Mouse (Mus musculus) gonadal fat pad, adult 2 months (tissue): ENCODE measurements around the gene Ing1. TPM values are rescaled to one million over a fixed set of nuclear protein-coding genes. Genes with fewer than 3 reads are reported as not detected.

Experiments used
- DNase-seq: peaks from one replicate; pipeline ENCODE4 v3.0.0-alpha.2; 2012; ENCODE audit warnings: low read depth
- polyA plus RNA-seq: library from polyadenylated mRNA; depleted of rRNA; stranded (reverse); fragments of >200 nt; gene quantifications from 2 replicates; pipeline ENCODE4 v1.2.3, GENCODE M21; 2012; rRNA removed

Ing1 gene
- 16.2 and 21.7 TPM in 2 replicates for polyA plus RNA-seq

DNA sequence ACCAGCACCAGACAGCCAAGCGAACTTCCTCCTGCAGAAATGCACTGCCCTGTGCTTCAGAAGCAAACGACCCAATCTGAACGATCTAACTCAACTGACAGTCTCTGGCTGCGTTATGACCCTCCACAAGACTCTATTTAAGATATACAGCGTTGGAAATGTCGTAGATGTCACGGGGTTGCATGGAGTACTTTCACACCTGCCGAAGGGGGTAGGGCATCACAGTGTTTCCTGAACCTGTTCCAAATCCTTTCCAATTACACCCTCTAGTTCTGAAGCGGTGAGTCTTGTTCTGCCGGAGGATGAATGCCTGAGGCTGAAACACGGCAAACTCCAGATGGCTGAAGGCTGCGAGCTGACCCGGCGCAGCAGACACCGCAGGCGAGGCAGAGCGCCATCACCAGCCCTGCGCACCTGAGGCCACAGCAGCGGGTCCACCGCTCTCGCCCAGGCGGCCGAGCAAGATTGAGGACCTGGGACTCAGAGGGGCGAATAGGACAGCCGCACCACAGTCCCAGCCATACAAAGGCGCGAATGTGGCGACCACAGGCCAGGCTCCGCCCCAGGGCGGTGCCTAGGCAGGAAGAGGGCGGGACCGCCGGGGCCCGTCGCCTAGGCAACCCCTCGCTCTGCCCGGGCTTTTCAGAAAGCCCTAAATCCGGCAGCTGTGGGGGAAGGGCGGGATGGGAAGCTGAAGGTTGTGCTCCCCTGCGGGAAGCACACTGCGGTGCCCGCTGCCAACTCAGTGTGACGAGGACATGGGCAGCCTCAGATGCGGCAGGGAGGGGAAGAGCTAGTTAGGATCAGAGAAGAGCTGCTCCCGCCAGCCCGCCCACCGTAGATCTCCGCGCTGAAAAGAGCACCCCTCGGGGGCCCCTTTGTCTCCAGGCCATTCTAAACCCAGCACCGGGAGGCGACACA is at the start of gene Ing1:
Ing1 (plus strand) TSS at position 773 of the 921 bp plus-strand sequence.
- DNase-seq: no peak

DNA sequence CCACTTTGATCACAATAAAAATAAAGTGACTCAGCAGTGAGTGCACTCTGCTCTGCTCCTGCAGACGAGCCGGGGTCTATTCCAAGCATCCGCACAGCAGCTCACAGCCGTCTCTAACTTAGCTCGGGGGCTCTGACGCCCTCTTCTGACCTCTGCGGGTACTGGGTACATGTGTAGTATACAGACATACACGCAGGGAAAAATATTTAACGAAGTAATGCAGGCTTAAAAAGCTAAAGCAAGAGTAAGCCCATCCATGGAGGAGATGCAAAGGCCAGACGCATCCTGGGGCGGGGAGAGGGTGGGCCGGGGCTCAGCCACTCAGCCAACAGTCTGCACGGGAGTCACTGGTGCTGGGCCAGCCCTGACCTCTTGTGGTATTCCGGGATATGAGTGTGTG is 49.3 kb upstream of the Ing1 start:
- no peak for DNase-seq

DNA sequence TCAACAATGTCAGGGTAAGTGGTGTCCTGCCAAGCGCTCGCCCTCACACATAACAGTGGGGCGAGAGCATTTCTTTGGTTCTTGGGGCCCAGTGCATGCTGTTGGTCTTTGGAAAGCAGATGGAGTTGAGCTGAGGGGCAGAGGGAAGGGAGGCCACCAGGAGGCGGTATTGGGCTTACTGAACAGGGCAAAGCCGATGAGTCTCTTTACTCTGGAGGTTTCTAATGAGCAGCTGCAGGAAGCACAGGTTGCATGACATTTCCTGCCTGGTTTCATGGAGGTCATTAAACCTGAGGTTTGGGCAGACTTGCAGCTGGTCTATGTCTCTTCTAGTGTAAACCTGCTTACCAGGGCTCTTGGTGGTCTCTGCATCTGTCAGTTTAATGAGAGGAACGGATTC is 48.6 kb upstream of the Ing1 start:
- no peak for DNase-seq

DNA sequence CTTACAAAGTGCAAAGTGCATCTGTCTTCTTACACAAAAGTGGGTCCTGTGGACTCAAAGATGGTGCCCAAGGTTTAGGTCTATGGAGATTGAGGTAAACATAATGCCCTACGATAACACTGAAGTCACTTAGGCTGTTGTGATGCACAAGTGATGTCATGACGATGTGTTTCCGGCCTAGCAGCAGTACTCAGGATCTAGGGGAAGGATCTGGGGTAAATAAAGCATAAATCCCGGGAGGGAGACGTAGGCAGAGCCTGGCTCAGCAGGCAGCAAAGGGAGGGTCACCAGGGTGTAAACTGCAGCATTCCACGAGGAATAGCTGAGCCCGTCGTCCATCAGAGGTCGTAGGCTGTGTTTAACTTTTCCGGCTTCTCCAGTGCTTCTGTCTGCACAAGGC is 46.5 kb upstream of the Ing1 start:
- no peak for DNase-seq

DNA sequence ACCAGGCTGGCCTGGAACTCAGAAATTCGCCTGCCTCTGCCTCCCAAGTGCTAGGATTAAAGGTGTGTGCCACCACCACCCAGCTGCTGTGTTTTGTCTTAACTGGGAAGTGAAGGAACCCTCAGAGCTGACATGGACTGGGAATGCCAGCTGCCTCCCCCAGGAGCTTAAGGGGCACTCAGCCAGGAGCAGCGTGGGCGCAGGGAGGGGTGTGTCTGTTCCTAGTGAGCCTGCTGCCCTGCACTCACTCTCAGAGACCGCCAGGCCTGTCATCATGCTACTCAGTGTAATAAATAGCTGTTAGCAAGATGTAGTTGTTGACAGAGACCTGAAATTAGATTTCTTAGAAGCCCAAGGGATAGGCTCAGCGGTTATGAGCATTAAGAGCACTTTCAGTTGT is 44.4 kb upstream of the Ing1 start:
- no peak for DNase-seq

DNA sequence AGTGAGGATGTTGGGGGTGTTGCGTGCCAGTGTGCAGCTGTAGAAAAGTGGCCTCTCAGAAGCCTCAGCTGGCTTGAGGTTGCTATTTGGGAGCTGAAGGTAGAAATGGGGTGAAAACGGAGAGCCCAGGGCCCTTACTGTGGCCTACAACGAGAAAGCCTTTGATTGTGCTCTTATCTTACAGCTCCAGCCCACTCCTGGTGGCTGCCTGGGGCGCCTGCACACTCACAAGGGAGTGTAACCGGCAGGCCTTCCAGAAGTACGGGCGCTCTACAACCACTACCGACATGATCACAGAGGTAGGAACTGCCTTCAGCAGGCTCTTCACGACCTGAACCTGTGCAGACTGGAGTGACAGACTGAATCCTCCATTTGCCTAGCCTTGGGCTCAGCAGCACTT is 42.7 kb upstream of the Ing1 start:
- DNase-seq: no peak

DNA sequence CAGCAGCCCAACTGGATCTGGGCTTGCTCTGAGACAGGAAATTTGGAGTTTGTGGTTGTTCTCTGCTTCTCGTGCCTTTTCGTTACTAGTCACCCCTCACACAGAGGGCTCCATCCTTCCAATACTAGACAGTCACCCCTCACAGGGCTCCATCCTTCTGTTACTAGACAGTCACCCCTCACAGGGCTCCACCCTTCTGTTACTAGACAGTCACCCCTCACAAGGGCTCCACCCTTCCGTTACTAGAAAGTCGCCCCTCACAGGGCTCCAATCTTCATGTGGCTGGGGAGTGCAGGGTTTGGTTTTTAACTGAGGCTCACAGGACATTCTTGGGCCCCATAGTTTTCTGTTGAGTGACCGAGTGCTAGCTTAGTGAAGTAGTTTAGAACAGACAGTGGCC is 42.1 kb upstream of the Ing1 start:
- no peak for DNase-seq

DNA sequence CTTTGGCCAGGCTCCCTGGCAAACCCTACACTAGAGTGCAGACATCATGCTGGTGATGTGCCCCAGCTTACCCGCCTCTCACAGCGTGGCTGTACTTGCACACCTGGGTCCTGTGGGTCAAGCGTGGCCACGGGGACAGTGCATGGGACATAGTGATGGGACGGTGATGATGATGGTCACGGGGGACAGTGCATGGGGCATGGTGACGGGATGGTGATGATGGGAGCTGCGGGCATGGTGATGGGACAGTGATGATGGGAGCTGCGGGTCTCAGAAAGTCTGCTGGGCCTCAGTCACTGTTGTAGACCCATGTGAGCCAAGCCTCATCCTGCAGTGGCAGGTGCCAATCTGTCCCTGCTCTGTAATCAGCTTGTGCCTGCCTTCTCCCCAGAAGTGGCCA is 39.1 kb upstream of the Ing1 start:
- no peak for DNase-seq

DNA sequence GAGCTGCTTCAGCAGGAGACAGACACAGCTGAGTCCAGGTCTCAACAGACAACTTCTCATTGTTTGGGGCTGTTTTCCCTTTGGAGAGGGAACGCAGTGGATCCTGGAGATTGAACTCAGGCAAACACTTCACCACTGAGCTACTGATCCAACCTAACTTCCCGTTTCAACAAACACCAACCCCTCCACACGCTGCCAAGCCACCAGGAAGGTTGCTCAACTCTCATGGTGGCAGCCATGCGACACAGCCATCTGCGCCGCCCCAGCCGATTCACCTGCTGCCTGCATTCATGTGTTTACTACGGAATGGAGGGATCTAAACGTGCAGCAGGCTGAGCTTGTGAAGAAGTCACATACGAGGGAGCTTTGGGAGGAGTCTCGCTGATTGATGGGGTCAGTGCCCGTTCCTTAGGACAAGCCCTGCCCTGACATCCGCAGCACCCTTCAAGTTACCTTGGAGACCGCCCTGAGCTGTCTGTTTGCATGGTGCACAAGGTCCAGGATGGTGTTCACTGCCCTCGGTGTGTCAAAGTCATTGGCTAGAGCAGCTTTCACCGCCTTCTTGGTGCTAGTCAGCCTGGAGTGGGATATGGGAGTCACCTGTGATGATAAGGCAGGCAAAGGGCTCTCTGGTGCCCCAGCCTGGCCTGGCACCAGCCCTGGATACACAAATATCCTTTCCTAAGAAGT is 37.9 kb upstream of the Ing1 start:
- DNase-seq: no peak

DNA sequence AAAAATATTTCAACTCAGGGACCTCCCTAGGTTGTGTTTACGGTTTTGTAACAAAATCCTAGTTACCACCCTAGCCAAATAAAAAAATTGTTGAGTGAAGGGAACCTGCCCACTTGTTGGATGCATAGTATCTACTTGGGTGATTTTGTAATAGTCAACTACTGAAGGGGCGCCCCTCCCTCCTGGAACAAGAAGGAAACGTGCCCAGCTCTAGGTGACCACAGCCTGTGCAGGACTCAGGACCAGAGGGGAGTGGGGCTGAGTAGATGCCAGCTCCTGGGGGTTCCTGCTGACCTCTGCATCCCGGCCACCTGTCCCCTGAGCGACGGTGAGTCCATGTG is 37.3 kb upstream of the Ing1 start:
- DNase-seq: no peak

DNA sequence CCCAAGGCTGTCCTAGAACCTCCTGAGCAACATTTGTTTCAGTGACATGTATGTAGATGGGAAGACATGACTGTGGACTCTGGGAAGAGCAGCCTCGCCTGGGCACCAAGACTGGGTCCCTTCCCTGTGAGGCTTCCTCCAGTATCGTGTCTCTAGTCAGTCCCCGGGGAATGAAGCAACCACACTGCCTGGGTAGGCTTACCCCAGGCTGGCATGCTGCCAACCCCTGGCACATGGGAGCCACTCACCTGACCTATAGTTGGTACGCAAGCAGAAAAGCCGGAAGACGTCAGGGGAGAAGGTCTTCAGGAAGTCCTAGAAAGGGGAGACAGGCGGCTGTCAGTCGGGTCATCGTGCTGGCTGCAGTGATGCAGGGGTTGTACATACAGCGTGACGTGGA is 36.7 kb upstream of the Ing1 start:
- DNase-seq: no peak

DNA sequence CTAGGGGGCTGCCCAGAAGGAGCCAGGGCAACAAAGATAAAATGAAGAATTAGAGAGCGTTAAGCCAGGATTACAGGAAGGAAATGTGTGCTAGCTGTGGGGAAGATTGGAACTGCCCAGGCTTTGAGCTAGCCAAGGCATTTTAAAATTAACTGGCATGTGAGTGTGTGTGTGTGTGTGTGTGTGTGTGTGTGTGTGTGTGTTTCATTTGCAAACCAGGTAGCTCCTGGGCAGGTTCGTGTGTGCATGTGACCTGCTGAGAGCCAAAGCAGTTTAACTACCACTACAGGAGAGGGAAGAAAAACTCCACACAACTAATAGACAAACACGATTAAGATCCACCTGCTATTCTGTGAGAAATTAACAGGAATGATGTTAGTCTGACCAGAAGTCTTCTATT is 32.0 kb upstream of the Ing1 start:
- DNase-seq: no peak

DNA sequence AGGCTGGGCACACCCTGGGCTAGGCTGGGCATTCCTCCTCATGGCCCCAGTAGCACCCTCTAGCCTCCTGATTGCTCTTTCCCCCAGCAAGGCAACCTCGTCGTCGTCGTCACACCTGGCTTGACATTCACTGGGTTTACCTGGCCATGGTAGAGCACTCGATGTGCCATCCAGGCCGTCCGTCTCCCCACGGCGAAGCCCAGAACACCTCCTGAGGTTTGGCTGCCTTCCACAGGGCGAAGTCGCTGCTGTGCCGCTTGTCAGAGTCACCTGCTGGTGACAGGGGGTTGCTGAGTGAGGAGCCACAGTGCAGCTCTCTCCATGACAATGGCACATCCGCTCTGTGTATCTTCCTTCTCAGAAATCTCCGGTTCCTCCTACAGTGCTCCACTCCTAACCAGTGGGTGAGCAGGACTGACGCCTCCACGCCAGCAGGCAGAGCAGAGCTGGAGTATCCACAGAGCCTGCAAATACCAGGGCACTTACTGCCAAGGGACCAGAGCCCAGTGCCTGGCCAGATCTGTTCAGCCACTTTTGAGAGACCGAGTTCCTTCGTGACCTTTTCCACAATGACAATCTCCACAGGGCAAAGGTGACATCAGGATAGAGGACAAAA is 25.1 kb upstream of the Ing1 start:
- no peak for DNase-seq

DNA sequence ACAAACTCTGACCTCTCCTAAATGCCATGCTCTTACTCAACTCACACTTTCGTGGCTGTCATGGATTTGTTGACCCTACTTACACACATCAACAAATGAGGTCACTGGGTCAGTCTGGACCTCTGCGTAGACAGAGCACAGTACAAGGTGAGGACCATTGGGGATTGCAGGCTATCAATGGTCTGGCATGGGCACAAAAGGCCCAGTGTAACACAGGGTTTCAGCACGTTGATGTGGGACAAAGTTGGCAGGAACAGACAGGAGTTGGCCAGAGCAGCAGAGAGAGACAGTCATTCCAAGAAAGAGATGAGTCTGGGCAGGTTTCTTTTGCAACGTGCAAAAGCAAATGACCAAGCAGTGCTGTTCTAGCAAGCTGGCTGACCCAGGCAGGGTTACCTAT is 24.5 kb upstream of the Ing1 start:
- DNase-seq: peak; percentile 93

DNA sequence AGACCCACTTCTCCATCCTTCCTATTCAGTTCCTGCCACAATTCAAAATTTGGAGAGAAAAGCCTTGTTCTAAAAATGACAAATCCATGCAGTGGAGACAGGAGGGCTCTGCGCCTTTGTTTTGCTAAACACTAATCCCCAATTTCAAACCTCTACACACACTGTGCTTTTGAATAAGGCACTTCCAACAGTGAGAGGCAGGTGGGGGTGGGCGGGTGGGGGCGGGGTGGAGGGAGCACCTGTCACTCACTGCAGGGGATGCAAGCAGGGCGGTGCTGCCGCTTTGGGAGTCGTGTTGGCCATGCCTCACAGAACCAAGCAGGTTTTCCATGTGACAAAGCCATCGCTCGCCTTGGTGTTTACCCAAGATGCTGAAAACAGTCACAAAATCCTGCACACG is 20.9 kb upstream of the Ing1 start:
- no peak for DNase-seq

DNA sequence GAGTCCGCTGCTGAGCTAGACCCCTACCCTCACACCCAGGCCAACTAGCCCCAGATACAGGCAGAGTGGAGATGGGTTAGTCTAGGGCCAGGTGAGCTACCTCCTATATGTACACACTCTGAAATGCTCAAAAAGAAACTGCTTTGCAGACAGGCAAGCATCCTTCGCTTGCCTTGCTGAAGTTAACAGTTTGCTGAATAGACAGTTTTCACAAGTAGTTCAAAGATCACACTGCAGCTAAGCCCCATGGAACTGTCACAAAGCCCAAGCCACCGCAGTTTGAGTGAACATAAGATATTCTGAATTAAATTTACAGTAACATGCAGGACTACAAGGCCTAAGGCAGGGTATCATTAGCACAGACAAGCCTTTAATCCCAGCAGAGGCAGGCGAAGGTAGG is 16.3 kb upstream of the Ing1 start:
- no peak for DNase-seq

DNA sequence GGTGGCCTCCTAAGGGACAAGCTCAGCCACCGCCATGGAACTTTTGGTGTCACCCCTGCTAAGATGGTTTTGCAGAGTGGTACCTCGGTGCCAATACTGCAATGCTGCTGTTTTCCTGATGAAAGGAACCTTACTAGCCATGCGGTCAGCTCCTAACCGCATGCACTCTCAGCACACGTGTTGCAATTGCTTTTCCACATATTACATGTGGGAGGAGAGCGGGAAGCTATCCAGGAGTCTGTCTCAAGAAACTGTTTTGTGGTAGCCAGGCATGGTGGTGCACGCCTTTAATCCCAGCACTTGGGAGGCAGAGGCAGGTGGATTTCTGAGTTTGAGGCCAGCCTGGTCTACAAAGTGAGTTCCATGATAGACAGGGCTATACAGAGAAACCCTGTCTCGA is 15.2 kb upstream of the Ing1 start:
- DNase-seq: peak; percentile 65

DNA sequence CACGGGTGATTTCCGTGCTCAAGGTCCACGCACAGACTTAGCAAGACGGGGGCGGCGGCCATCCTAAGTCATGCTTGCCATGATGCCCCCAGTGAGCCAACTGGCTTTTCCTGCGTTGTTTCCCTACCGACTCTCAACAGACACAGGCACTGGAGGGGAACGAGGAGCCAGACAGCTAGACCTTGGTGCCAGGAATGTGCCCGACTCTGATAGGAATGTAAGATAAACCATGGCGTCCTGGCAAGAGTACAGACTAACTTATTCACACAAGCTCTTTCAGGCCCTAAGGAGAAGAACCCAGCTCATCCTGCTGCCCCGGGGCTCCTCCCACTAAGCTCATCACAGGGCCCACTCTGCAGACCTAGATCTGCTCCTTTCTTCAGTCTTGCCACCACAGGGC is 13.3 kb upstream of the Ing1 start:
- peak; percentile 66 for DNase-seq

DNA sequence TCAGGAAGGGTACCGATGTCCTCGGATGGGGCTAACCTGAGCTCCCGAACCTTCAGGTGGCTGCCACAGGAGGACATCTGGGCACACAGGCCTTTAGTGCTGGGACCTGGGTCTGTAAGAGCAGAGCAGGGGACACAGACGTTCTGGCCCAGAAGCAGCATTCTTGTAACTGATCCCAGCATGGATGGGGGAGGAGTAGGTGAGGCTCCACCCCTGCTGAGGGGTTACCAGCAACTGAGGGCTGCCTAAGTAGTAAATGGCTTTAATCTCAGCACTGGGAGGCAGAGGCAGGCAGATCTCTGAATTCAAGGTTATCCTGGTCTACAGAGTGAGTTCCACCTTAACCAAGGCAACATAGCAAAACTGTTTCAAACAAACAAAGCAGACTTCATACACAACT is 12.5 kb upstream of the Ing1 start:
- no peak for DNase-seq

DNA sequence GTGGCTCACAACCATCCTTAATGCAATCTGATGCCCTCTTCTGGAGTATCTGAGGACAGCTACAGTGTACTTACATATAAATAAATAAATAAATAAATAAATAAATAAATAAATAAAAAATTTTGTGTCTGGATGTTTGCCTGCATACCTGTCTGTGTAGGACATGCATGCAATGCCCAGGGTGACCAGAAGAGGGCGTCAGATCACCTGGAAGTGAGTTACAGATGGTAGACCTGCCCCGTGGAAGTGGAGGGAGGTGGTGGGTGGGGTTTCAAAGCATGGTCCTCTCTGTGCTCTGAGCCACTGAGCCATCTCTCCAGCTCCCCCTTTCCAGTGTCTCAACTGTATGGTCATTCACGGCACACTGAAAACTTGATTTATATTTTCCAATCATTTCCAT is 11.0 kb upstream of the Ing1 start:
- no peak for DNase-seq

DNA sequence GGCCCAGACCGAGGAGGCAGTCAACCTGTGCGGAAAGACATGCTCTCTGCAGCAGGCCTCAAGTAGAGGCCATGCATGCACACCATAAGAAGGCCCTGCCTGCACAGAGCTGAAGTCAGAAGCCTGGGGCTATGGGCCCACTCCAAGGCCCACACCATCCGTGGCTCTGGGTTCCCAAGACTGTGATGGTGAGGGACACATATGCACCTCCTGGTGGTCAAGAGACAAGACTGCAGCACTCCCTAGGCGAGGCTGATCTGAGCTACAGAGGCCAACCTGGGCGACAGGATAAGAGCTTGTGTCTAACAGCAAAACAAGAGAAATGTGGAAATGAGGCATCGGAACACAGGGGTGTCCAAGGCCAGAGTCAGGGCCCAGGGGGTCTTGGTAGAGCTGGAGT is 8.3 kb upstream of the Ing1 start:
- DNase-seq: no peak

DNA sequence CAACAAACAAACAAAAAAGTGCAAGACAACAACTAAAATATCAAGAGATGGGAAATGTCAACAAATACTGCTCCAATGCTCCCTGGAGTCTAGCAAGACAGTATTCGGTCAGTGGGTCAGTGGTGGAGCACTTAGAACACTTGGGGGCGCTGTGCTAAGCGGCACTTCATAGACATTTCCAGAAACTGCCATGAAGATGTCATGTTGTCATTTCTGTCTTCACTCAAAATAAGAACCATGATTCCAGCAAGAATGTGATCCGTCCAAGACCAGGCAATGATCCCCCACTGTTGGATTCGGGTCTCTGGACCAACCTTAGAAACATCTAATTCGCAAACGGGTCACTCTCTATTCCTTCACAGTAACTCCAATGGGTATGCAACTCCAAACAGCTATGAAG is 5.7 kb upstream of the Ing1 start:
- no peak for DNase-seq
